Comparison of ENCODE assay signal across 10 mouse cellular contexts in the genomic region with DNA sequence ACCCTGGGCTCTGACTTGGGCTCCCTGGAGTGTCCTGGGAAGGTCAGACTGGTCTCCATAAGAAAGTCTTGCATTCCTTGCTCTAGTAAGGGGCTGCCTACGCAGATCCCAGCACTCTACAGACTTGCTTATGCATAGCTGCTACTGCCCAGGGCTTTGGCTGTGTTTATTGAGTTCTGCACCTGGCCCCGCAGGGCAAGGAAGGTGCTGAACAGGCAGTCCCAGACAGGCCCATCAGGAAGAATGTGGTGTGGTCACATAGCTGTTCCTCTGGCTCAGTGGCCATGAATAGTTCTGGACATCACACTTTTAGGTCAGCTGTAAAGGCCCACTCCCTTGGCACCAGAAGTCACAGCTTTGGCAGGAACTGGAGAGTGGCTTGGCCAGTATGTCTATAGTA.
DNase-seq lines count a peak whose midpoint lies in the region; ATAC-seq and TF ChIP-seq lines count a peak whose summit lies in the region.
"Had no signal": no experiment of that assay in that cellular context is flagged by ENCODE, and none has a peak within 500 bp of the region (broad histone marks: within the 10 kb centered on the region; RNA-seq: fewer than 3 reads in every experiment).

No protein-coding gene starts in this region.

- H3K4me2 ChIP-seq in lung, embryonic 15.5 days, result no peak overlapping the region
- no peak overlapping the region for H3K4me2 ChIP-seq in heart, embryonic 16.5 days (ENCODE audit: low read depth, low read length)
- H3K4me2 ChIP-seq in limb, embryonic 12.5 days, result no peak overlapping the region
- H3K4me2 ChIP-seq: limb, embryonic 13.5 days had no signal

- H3K4me3 ChIP-seq in lung, embryonic 15.5 days, result no peak overlapping the region
- H3K4me3 ChIP-seq in lung, adult 2 months (replicated peaks; ENCODE audit: extremely low read depth, low read depth, low read length), result no peak overlapping the region
- H3K4me3 ChIP-seq in heart, embryonic 16.5 days (ENCODE audit: low read length), result no peak overlapping the region
- no peak overlapping the region for H3K4me3 ChIP-seq in limb, embryonic 12.5 days (replicated peaks)
- H3K4me3 ChIP-seq: limb, embryonic 13.5 days had no signal

- H3K36me3 ChIP-seq in lung, embryonic 15.5 days, result no peaks in the 10 kb centered on the region
- H3K36me3 ChIP-seq in heart, embryonic 16.5 days (ENCODE audit: control insufficient read depth, insufficient read depth), result no peaks in the 10 kb centered on the region
- no peaks in the 10 kb centered on the region for H3K36me3 ChIP-seq in limb, embryonic 12.5 days
- H3K36me3 ChIP-seq: limb, embryonic 13.5 days had no signal

- no peak overlapping the region for H3K9ac ChIP-seq in lung, embryonic 15.5 days
- H3K9ac ChIP-seq in heart, embryonic 16.5 days (ENCODE audit: low read length), result 0 out of 2 replicates have a peak overlapping the region, but pooled peaks have one; percentile 35
- no peak overlapping the region for H3K9ac ChIP-seq in limb, embryonic 12.5 days (replicated peaks)
- H3K9ac ChIP-seq: limb, embryonic 13.5 days had no signal

- H3K4me1 ChIP-seq in lung, embryonic 15.5 days, result peaks cover 42% of the 10 kb centered on the region
- peaks cover 10% of the 10 kb centered on the region for H3K4me1 ChIP-seq in lung, adult 2 months (ENCODE audit: control insufficient read depth, insufficient read depth, low read length)
- peaks cover 30% of the 10 kb centered on the region for H3K4me1 ChIP-seq in heart, embryonic 16.5 days (ENCODE audit: control insufficient read depth, insufficient read depth, low read length)
- H3K4me1 ChIP-seq in limb, embryonic 12.5 days (replicated peaks), result peaks cover 13% of the 10 kb centered on the region

- no peak for DNase-seq in lung, adult 2 months
- peak; percentile 58 to 60 for DNase-seq in urinary bladder, postnatal 36 days (ENCODE audit: low spot score in 2 of 2)
- DNase-seq in embryo, embryonic 10.5 days (ENCODE audit: low spot score), result no peak
- DNase-seq: cerebellum, postnatal 14 days had no signal

- no peak for TF ChIP-seq CTCF in lung, adult 2 months (IDR thresholded peaks at IDR 0.05; ENCODE audit: insufficient read depth, low read length)

- 61% methylated on average over 2 of the region's 2 CpGs for WGBS in lung, embryonic 15.5 days
- 76% methylated on average over 2 of the region's 2 CpGs for WGBS in lung, adult 2 months
- WGBS in heart, embryonic 16.5 days, result 74% methylated on average over 2 of the region's 2 CpGs
- WGBS in limb, embryonic 12.5 days, result 65% methylated on average over 2 of the region's 2 CpGs

- no peak for ATAC-seq in lung, embryonic 15.5 days (ENCODE audit: borderline replicate concordance, extremely low read depth, low FRiP score, low TSS enrichment)
- ATAC-seq in heart, embryonic 16.5 days (replicated peaks; ENCODE audit: extremely low read depth, insufficient read depth, low FRiP score), result no peak
- no peak for ATAC-seq in limb, embryonic 12.5 days (ENCODE audit: insufficient number of reproducible peaks, insufficient read depth, low FRiP score, low TSS enrichment, low read depth)
- no peak for ATAC-seq in granulocyte monocyte progenitor cell, adult 5-6 weeks (replicated peaks; ENCODE audit: poor library complexity, severe bottlenecking)
- ATAC-seq: forebrain, embryonic 16.5 days had no signal

- no peaks in the 10 kb centered on the region for H3K27me3 ChIP-seq in lung, embryonic 15.5 days
- no peaks in the 10 kb centered on the region for H3K27me3 ChIP-seq in heart, embryonic 16.5 days (ENCODE audit: control insufficient read depth, insufficient read depth, low read length)
- H3K27me3 ChIP-seq in limb, embryonic 12.5 days, result no peaks in the 10 kb centered on the region
- H3K27me3 ChIP-seq: limb, embryonic 13.5 days had no signal

- H3K27ac ChIP-seq in lung, embryonic 15.5 days, result peak overlapping the region; percentile 92
- peak overlapping the region; percentile 98 for H3K27ac ChIP-seq in heart, embryonic 16.5 days (ENCODE audit: low read length)
- 0 out of 2 replicates have a peak overlapping the region, but pooled peaks have one; percentile 25 for H3K27ac ChIP-seq in limb, embryonic 12.5 days

- TF ChIP-seq POLR2A in lung, adult 2 months (IDR thresholded peaks at IDR 0.05; ENCODE audit: borderline replicate concordance, extremely low read depth, low read depth, low read length), result no peak

- H3K9me3 ChIP-seq in lung, embryonic 15.5 days, result no peaks in the 10 kb centered on the region
- no peaks in the 10 kb centered on the region for H3K9me3 ChIP-seq in heart, embryonic 16.5 days (replicated peaks; ENCODE audit: control insufficient read depth, low read length)
- H3K9me3 ChIP-seq in limb, embryonic 12.5 days, result no peaks in the 10 kb centered on the region
- H3K9me3 ChIP-seq: limb, embryonic 13.5 days had no signal

Comparison
In these comparisons a context has a peak if more than half of its experiments do, and no peak if none do; other contexts are left out.
1. H3K27ac ChIP-seq: peak in every context shown above with its lines; median percentile 98 in heart, embryonic 16.5 days; 92 in lung, embryonic 15.5 days; 25 in limb, embryonic 12.5 days.
2. DNase-seq: peak in urinary bladder, postnatal 36 days (2 of 2); none in lung, adult 2 months (single experiment) and embryo, embryonic 10.5 days (single experiment).